Mouse (Mus musculus) E14TG2a.4 (cell line): ENCODE measurements around the gene A530032D15Rik.
"Not testable (repeated sequence)": the region's sequence is repeated elsewhere in the genome, so short reads cannot be mapped to it uniquely, and the experiment has no call there.

Source experiments
- H3K27me3 ChIP-seq: 2 replicates; pipeline ENCODE4 v1.6.1; 2014; ENCODE audit warnings: low read length, control low read depth; ENCODE audit not compliant: insufficient read depth
- H3K36me3 ChIP-seq: 2 replicates; pipeline ENCODE4 v1.6.1; 2014; ENCODE audit warnings: low read length, control low read depth; ENCODE audit not compliant: insufficient read depth
- H3K4me1 ChIP-seq: replicated peaks from 2 replicates; pipeline ENCODE4 v1.6.1; 2014; ENCODE audit warnings: low read depth, low read length, control low read depth
- H3K4me3 ChIP-seq: replicated peaks from 2 replicates; pipeline ENCODE4 v1.5.1; 2014; ENCODE audit warnings: mild to moderate bottlenecking, low read length
- H3K9me3 ChIP-seq: 2 replicates; pipeline ENCODE4 v1.6.1; 2014; ENCODE audit warnings: low read length, control low read depth
- CTCF ChIP-seq: conservative IDR thresholded peaks from 2 replicates; pipeline ENCODE4 v1.5.1; 2014; ENCODE audit warnings: low read length

A530032D15Rik gene

DNA sequence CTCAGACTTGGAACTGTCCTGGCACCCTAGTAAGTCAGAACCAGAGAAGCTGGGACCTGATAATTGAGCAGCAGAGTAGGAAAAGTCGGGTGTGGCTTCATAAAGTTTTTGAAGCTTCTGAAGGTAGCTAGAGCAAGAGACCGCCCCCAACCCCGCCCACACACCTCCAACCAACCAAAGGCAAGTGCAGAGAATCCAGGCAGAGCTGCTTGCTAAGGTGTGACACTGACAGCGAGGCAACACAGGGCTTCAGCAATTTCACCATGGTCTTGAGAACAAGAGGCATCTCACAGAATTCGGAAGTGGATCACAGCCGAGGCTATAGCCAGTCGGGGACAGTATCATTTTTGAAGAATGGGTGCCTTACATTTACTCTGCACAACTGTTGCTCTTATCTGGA lies at the start of gene A530032D15Rik:
Gene A530032D15Rik (minus strand): TSS at position 101 of the 400 bp plus-strand sequence.
- H3K4me3 ChIP-seq, H3K36me3 ChIP-seq, H3K9me3 ChIP-seq, H3K27me3 ChIP-seq, H3K4me1 ChIP-seq: not testable (repeated sequence)

DNA sequence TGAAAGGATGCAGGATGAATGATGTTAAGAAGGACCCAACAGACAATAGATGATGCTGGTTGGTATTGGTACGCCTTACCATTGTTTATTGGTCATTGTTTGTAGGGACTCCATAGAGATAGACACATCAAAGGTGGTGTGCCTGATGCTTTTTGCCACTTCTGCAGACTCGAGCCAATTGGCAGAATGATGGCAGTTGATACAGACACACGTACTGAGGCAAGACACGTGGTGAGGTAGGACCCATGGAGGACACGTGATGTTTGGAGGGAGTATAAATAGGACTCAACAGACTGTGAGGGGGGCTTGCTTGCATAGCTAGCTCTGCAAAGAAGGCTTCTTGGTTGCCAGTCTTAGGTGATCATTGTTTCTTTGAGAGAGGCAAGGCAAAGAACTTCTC lies 45.5 kb upstream of the A530032D15Rik start:
- not testable (repeated sequence) for H3K4me1 ChIP-seq, H3K36me3 ChIP-seq, H3K4me3 ChIP-seq, H3K27me3 ChIP-seq, H3K9me3 ChIP-seq

GRCm38 (mm10) chr1:85133671-85134070 lies 24.0 kb upstream of the A530032D15Rik start:
- H3K36me3 ChIP-seq, H3K4me1 ChIP-seq, H3K4me3 ChIP-seq, H3K27me3 ChIP-seq: not testable (repeated sequence)
- H3K9me3 ChIP-seq = peaks cover 12% of the 10 kb centered on the region

DNA sequence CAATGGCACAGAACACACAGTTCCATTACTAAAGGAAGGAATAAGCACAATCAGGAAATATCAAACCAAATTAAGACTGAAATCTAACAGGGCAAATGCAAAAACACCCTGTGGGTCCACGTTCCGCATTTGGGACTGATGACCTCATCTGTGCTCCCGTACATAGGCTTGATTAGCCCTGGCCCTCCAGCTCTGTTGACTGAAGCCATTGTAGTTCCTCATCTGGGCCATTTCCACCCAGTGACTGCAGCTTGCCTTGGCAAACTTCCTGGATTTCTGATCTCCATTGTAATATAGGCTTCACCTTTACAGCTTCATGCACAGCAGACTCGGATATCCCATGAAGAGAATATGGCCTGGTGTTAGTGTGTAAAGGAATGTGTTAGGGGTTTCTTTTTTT lies 12.2 kb upstream of the A530032D15Rik start:
- not testable (repeated sequence) for H3K36me3 ChIP-seq, H3K9me3 ChIP-seq, H3K27me3 ChIP-seq, H3K4me3 ChIP-seq, H3K4me1 ChIP-seq

- H3K36me3 ChIP-seq, H3K4me1 ChIP-seq: not testable (repeated sequence)
Measured at GRCm38 (mm10) chr1:85118341-85118740, 8.7 kb upstream of the A530032D15Rik start.

DNA sequence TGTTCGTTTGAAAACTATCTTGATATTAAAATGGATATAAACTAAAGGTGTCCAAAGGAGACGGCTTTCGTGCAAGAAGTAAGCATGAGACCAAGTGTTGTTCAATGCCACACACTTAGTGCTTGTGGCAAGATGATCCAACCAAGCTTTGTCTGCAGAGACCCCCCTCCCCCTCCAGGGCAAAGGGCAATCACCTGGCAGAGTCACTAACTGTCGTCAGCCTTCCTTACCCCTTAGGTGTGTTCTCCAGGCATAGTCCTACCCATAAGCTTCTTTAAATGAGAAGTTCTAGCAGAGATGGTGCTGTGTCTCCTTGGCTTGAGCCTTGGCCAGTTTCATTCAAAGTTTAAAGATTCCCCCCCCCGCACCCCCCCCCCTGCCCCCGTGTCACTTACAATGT lies 7.9 kb upstream of the A530032D15Rik start:
- H3K27me3 ChIP-seq, H3K36me3 ChIP-seq, H3K9me3 ChIP-seq, H3K4me1 ChIP-seq, H3K4me3 ChIP-seq: not testable (repeated sequence)

More at GRCm38 (mm10) chr1:85118341-85118740, 8.7 kb upstream of the A530032D15Rik start:
- not testable (repeated sequence) for H3K4me3 ChIP-seq, H3K27me3 ChIP-seq, H3K9me3 ChIP-seq

- TF ChIP-seq CTCF = 0 out of 2 replicates have a peak, but pooled peaks have one; percentile 12
- H3K9me3 ChIP-seq, H3K4me3 ChIP-seq, H3K27me3 ChIP-seq, H3K4me1 ChIP-seq, H3K36me3 ChIP-seq: not testable (repeated sequence)
Measured at GRCm38 (mm10) chr1:85114666-85115402, 5.2 kb upstream of the A530032D15Rik start.

DNA sequence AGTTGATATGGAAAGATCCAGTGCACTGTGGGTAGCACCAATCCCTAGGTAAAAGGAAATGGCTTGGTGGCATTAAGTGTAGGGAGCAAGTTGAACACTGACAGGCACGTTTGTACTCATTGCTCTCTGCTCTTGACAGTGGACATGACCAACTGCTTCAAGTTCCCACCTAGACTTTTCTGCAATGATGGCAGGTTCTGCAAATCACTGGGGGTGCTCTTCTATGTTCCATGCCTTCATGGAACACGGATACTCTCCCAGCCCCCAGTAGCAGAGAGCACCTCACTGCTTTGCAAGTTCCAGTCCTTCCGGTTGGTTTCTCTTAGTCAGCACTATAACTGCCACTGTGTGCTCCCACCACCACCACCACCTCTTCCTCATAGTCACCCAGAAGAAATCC lies 4.4 kb upstream of the A530032D15Rik start:
- not testable (repeated sequence) for H3K27me3 ChIP-seq, H3K9me3 ChIP-seq, H3K4me1 ChIP-seq, H3K4me3 ChIP-seq, H3K36me3 ChIP-seq

DNA sequence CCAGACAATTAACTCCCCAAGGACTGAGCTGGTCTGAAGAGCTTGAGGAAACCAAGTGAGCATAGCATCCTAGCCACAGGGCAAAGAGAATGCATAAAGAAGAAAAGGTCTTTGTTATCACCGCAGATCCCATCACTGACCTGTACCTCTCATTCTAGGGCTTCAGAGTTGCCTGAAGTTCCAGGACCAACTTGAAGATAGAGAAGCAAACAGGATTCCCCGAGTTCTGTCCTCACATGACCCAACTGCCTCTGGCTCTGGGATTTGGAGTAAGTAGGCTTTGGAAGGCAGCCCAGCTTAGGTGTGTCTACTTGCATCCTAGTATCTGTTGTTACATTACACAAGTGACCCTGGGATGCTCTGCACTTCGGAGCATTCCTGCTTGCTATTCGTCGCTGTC lies 3.2 kb upstream of the A530032D15Rik start:
- not testable (repeated sequence) for H3K9me3 ChIP-seq, H3K36me3 ChIP-seq, H3K4me1 ChIP-seq, H3K4me3 ChIP-seq, H3K27me3 ChIP-seq

DNA sequence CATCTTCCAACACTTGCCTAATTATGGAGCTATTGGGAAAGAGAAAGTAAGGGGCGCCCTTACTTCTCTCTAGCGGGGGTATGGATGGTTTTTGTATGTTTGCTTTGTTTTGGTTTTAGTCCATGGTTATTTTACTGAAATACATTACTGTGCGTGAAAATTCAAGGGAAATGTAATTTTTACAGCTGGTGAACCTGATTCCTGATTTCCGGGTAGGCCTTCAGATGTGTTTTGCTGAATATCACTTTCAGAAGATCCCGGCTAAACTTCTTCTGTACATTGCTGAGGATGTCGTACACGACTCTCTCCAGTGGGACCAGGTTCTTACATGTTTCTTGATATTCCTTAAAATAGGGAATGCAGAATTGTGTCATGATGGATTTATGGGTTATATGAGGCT lies 2.6 kb upstream of the A530032D15Rik start:
- not testable (repeated sequence) for H3K4me3 ChIP-seq, H3K36me3 ChIP-seq, H3K9me3 ChIP-seq, H3K27me3 ChIP-seq, H3K4me1 ChIP-seq

DNA sequence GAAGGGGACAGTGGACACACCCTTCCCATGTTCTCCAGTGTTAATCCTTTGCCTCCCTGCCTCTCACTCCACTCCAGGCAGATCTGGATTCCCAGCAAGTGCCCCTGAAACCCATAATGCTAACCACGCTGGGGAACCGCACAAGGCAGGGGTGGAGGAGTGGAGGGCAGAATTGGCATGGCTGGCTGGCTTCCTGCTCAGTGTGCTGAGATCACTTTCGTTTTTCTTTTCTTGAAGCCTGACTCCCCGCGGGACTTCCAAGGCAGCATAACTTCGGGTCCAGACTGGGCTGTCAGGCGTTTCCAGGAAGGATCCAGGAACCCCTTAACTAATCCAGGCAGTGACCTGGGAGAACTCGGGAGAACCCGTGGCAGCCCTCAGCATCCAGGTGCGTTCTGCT lies 1.9 kb upstream of the A530032D15Rik start:
- H3K27me3 ChIP-seq, H3K4me3 ChIP-seq, H3K9me3 ChIP-seq, H3K4me1 ChIP-seq, H3K36me3 ChIP-seq: not testable (repeated sequence)

GRCm38 (mm10) chr1:85110876-85111275 lies 1.2 kb upstream of the A530032D15Rik start:
- H3K9me3 ChIP-seq, H3K4me3 ChIP-seq: not testable (repeated sequence)

GRCm38 (mm10) chr1:85106013-85106412 lies 3.6 kb downstream of the A530032D15Rik start:
- not testable (repeated sequence) for H3K4me1 ChIP-seq, H3K36me3 ChIP-seq, H3K4me3 ChIP-seq, H3K9me3 ChIP-seq, H3K27me3 ChIP-seq

More at GRCm38 (mm10) chr1:85110876-85111275, 1.2 kb upstream of the A530032D15Rik start:
- H3K36me3 ChIP-seq, H3K27me3 ChIP-seq, H3K4me1 ChIP-seq: not testable (repeated sequence)

DNA sequence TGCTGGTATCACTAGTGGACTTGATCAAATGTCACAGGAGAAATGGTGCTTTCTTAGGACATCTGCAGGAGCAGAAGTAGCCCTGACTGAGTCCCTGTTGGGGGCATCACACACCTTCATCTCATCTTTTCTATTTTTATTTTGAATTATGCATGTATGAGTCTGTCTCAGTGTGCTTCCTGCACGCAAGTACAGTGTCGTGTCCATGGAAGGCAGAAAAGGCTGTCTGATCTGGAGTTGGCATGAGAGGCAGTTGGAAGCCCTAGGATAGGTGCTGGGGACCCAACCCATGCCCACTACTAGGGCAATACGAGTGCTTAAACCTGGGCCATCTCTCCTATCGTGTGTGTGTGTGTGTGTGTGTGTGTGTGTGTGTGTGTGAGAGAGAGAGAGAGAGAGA lies 4.3 kb downstream of the A530032D15Rik start:
- H3K27me3 ChIP-seq, H3K4me1 ChIP-seq: not testable (repeated sequence)

DNA sequence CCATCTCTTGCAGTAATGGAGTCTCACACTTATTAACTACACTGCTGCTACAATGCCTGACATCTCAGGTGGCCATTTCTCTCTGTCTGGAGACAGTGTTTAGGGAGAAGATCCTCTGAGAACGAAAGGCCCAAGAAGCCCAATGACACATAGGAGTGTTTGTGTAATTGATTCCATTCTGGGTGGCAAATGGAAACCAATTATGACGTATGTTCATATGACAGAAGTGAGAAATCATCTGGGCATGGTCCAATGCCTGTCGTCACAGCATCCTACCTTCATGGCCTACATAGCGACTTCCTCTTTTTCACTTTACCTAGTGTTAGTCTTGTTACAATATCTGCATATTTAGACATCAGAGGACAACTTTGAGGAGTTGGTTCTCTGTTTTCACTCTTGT lies 7.9 kb downstream of the A530032D15Rik start:
- H3K4me3 ChIP-seq, H3K27me3 ChIP-seq, H3K36me3 ChIP-seq, H3K9me3 ChIP-seq, H3K4me1 ChIP-seq: not testable (repeated sequence)

More for the DNA sequence above, 4.3 kb downstream of the A530032D15Rik start:
- not testable (repeated sequence) for H3K36me3 ChIP-seq, H3K9me3 ChIP-seq, H3K4me3 ChIP-seq
